ENCODE assay signal across 16 mouse cellular contexts in genomic region chr4:142126641-142127274, GRCm38 (mm10). TPM values are rescaled to one million over a fixed set of nuclear protein-coding genes. Genes with fewer than 3 reads are reported as not detected.
DNase-seq lines count a peak whose midpoint lies in the region; ATAC-seq and TF ChIP-seq lines count a peak whose summit lies in the region.
"Had no signal": no experiment of that assay in that cellular context is flagged by ENCODE, and none has a peak within 500 bp of the region (broad histone marks: within the 10 kb centered on the region; RNA-seq: fewer than 3 reads in every experiment).

No protein-coding gene starts in this region.

- 0 out of 2 replicates have a peak overlapping the region, but pooled peaks have one; percentile 20 for H3K27ac ChIP-seq in gastrocnemius, adult 2 months
- no peak overlapping the region for H3K27ac ChIP-seq in midbrain, embryonic 15.5 days
- H3K27ac ChIP-seq in midbrain, embryonic 10.5 days (replicated peaks) = no peak overlapping the region
- peak overlapping the region; percentile 92 for H3K27ac ChIP-seq in heart, embryonic 12.5 days (ENCODE audit: poor library complexity, severe bottlenecking)
- H3K27ac ChIP-seq: hindbrain, embryonic 14.5 days had no signal

- H3K36me3 ChIP-seq in midbrain, embryonic 15.5 days (replicated peaks) = no peaks in the 10 kb centered on the region
- H3K36me3 ChIP-seq in midbrain, embryonic 10.5 days = no peaks in the 10 kb centered on the region
- H3K36me3 ChIP-seq in heart, embryonic 12.5 days = no peaks in the 10 kb centered on the region

- H3K4me1 ChIP-seq in midbrain, embryonic 15.5 days = no peaks in the 10 kb centered on the region
- H3K4me1 ChIP-seq in midbrain, embryonic 10.5 days = peaks cover 8% of the 10 kb centered on the region; the same call in 1 of the 2 replicates
- peaks cover 46% of the 10 kb centered on the region for H3K4me1 ChIP-seq in heart, embryonic 12.5 days (replicated peaks)

- no peak overlapping the region for H3K4me3 ChIP-seq in gastrocnemius, adult 2 months
- H3K4me3 ChIP-seq in midbrain, embryonic 15.5 days = no peak overlapping the region
- H3K4me3 ChIP-seq in midbrain, embryonic 10.5 days = no peak overlapping the region
- H3K4me3 ChIP-seq in heart, embryonic 12.5 days = no peak overlapping the region

- peak; percentile 48; the same call in 1 of the 2 replicates for ATAC-seq in midbrain, embryonic 15.5 days (replicated peaks)
- ATAC-seq in heart, embryonic 12.5 days (ENCODE audit: insufficient number of reproducible peaks, low FRiP score) = peak; percentile 80

- WGBS in midbrain, embryonic 15.5 days = 69% methylated on average over 10 of the region's 10 CpGs
- WGBS in midbrain, embryonic 10.5 days = 84% methylated on average over 10 of the region's 10 CpGs
- WGBS in heart, embryonic 12.5 days = 23% methylated on average over 10 of the region's 10 CpGs

- intact Hi-C loops in gastrocnemius, adult 2 months (cut with DNase I) = no loop called here
- intact Hi-C loops in gastrocnemius, postnatal 36 days (cut with DNase I) = no loop called here
- intact Hi-C loops in heart, postnatal 36 days (cut with DNase I) = no loop called here

- no peaks in the 10 kb centered on the region for H3K9me3 ChIP-seq in midbrain, embryonic 15.5 days
- no peaks in the 10 kb centered on the region for H3K9me3 ChIP-seq in midbrain, embryonic 10.5 days (replicated peaks)
- H3K9me3 ChIP-seq in heart, embryonic 12.5 days (replicated peaks) = no peaks in the 10 kb centered on the region

- no peak overlapping the region for H3K9ac ChIP-seq in midbrain, embryonic 15.5 days
- no peak overlapping the region for H3K9ac ChIP-seq in heart, embryonic 12.5 days
- H3K9ac ChIP-seq: hindbrain, embryonic 14.5 days had no signal

- H3K4me2 ChIP-seq in midbrain, embryonic 15.5 days = no peak overlapping the region
- peak overlapping the region; percentile 37 for H3K4me2 ChIP-seq in heart, embryonic 12.5 days
- H3K4me2 ChIP-seq: hindbrain, embryonic 14.5 days had no signal

- TF ChIP-seq CTCF in gastrocnemius, adult 2 months (IDR thresholded peaks at IDR 0.05) = no peak

- DNase-seq in gastrocnemius, adult 2 months = no peak
- DNase-seq in gastrocnemius, postnatal 36 days = no peak
- DNase-seq in midbrain, embryonic 10.5 days (ENCODE audit: low spot score) = no peak
- peak; percentile 22 to 53 for DNase-seq in heart, postnatal 36 days
- no peak for DNase-seq in adrenal gland, postnatal 10 days
- DNase-seq in adrenal gland, postnatal 14 days = no peak
- DNase-seq: adrenal gland, postnatal 36 days; cerebellum, postnatal 10 days; gastrocnemius, postnatal 14 days; layer of hippocampus, adult 9-11 months; lung, adult 18-20 months; thymus, postnatal 4 days had no signal

- H3K27me3 ChIP-seq in midbrain, embryonic 15.5 days (replicated peaks) = no peaks in the 10 kb centered on the region
- no peaks in the 10 kb centered on the region for H3K27me3 ChIP-seq in midbrain, embryonic 10.5 days (ENCODE audit: low read depth, poor library complexity, severe bottlenecking)
- no peaks in the 10 kb centered on the region for H3K27me3 ChIP-seq in heart, embryonic 12.5 days (replicated peaks)
- H3K27me3 ChIP-seq: CH12.LX had no signal

RNA-seq across cellular contexts. Expression of gene Tmem51, which starts 42.7 kb away (rescaled TPM):
- total RNA-seq in gastrocnemius, adult 2 months (2021) = under 1 TPM; 0.66 to 0.75 TPM
- total RNA-seq in gastrocnemius, postnatal 36 days (2021) = 1 to 10 TPM; 1.1 to 1.2 TPM
- 8.1 and 8.5 TPM in 2 replicates for polyA plus RNA-seq in midbrain, embryonic 15.5 days (2015; fragmentation: Nextera tagmentation; extraction: Ambion mirVana)
- polyA plus RNA-seq in midbrain, embryonic 10.5 days (2016; fragmentation: Nextera tagmentation; extraction: Ambion mirVana) = 13.3 and 13.6 TPM in 2 replicates
- polyA plus RNA-seq in heart, embryonic 12.5 days (2016; fragmentation: Nextera tagmentation; extraction: Ambion mirVana) = 28.3 and 29.6 TPM in 2 replicates
- 1 to 10 TPM; 5.1 to 5.2 TPM for total RNA-seq in heart, postnatal 36 days (2021)
- 1 to 10 TPM; 4.8 to 5.9 TPM for total RNA-seq in adrenal gland, postnatal 10 days (2021)
- 4.9 and 7.6 TPM in 2 replicates for total RNA-seq in adrenal gland, postnatal 14 days (2021)

Comparison
In these comparisons a context has a peak if more than half of its experiments do, and no peak if none do; other contexts are left out.
1. DNase-seq: peak in heart, postnatal 36 days (2 of 2); none in gastrocnemius, adult 2 months (single experiment), gastrocnemius, postnatal 36 days (0 of 2), midbrain, embryonic 10.5 days (single experiment), adrenal gland, postnatal 10 days (single experiment) and adrenal gland, postnatal 14 days (single experiment).
2. H3K27ac ChIP-seq: peak in gastrocnemius, adult 2 months (single experiment) and heart, embryonic 12.5 days (single experiment); none in midbrain, embryonic 15.5 days (single experiment) and midbrain, embryonic 10.5 days (single experiment).